Mouse (Mus musculus) midbrain, embryonic 13.5 days (tissue): ENCODE results near the gene Camk2b. TPM values are rescaled to one million over a fixed set of nuclear protein-coding genes. Genes with fewer than 3 reads are reported as not detected.

Experiments
- polyA plus RNA-seq: library from polyadenylated mRNA; unstranded; fragments of >200 nt; fragmentation: Nextera tagmentation; extraction: Ambion mirVana; gene quantifications from 2 replicates; pipeline ENCODE4 v1.2.1, GENCODE M21; 2015

The Camk2b gene
- polyA plus RNA-seq, 1 experiment from 2014 or later: 45.6 TPM

Other genes starting within 250 kb of the Camk2b start
- 6.5 and 8.2 TPM in 2 replicates for gene Polm, start 228.3 kb downstream of the Camk2b start, polyA plus RNA-seq
- gene Aebp1, start 204.4 kb downstream of the Camk2b start, polyA plus RNA-seq: 9.4 and 10.6 TPM in 2 replicates
- 55.4 and 63.0 TPM in 2 replicates for gene Pold2, start 188.1 kb downstream of the Camk2b start, polyA plus RNA-seq
- 0.39 and 0.50 TPM in 2 replicates for gene Myl7, start 167.6 kb downstream of the Camk2b start, polyA plus RNA-seq
- 6.1 and 6.8 TPM in 2 replicates for gene Gck, start 116.3 kb downstream of the Camk2b start, polyA plus RNA-seq
- 78.8 and 84.0 TPM in 2 replicates for gene Ykt6, start 110.7 kb downstream of the Camk2b start, polyA plus RNA-seq
- gene A730071L15Rik, start 133.7 kb upstream of the Camk2b start, polyA plus RNA-seq: 0.59 and 1.0 TPM in 2 replicates
- gene Nudcd3, start 134.1 kb upstream of the Camk2b start, polyA plus RNA-seq: 62.7 and 65.7 TPM in 2 replicates
- 0.05 TPM in 1 of 2 replicates, not detected in the other for gene Npc1l1, start 163.8 kb upstream of the Camk2b start, polyA plus RNA-seq
- gene Ddx56, start 201.4 kb upstream of the Camk2b start, polyA plus RNA-seq: 76.7 and 79.8 TPM in 2 replicates
- gene Tmed4, start 208.5 kb upstream of the Camk2b start, polyA plus RNA-seq: 156 and 159 TPM in 2 replicates
- 92.5 and 95.5 TPM in 2 replicates for gene Ogdh, start 225.3 kb upstream of the Camk2b start, polyA plus RNA-seq